In the genomic region with DNA sequence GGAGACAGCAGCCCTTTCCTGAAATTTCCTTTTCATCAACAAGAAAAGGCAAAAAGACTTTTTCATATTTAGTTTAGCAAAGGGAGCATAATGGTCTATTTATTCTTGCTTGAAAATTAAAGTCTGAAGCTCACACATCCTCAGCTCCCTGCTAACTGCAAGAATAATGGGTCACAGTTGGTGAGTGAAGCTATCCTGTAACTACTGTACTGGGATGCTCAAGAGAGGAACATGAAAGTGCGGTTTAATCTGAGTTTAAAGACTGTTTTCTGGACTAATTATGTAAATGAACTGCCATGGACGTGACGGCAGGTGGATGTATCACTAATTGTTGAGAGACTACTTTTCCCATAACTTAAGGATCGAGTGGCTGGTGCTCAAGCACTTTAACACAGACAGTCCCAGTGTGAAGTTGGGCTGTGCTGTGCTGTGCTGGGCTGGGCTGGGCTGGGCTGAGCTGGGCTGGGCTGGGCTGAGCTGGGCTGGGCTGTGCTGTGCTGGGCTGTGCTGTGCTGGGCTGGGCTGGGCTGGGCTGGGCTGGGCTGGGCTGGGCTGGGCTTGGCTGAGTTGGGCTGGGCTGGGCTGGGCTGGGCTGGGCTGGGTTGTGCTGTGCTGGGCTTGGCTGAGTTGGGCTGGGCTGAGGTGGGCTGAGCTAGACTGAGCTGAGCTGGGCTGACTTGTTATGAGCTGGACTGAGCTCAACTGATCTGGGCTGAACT, we compare ENCODE assay signal across 8 mouse cellular contexts.
DNase-seq lines count a peak whose midpoint lies in the region; ATAC-seq lines count a peak whose summit lies in the region.

No protein-coding gene starts in this region.

- peaks cover 16% of the 10 kb centered on the region for H3K4me1 ChIP-seq in megakaryocyte, embryonic 14.5 days
- no peaks in the 10 kb centered on the region for H3K4me1 ChIP-seq in forebrain, embryonic 16.5 days (replicated peaks; ENCODE audit: control insufficient read depth, insufficient read depth, low read length)
- H3K4me1 ChIP-seq in liver, embryonic 13.5 days (replicated peaks) = peaks cover 30% of the 10 kb centered on the region

- no peak for ATAC-seq in megakaryocyte, adult 5-6 weeks (ENCODE audit: poor library complexity, severe bottlenecking)
- ATAC-seq in forebrain, embryonic 16.5 days = peak; percentile 75
- peak; percentile 98 for ATAC-seq in liver, embryonic 13.5 days (ENCODE audit: low read depth)

- H3K4me2 ChIP-seq in forebrain, embryonic 16.5 days (ENCODE audit: low read length) = no peak overlapping the region
- 0 out of 2 replicates have a peak overlapping the region, but pooled peaks have one; percentile 17 for H3K4me2 ChIP-seq in liver, embryonic 13.5 days

- no peak for DNase-seq in liver, embryonic 13.5 days
- no peak for DNase-seq in left cerebral cortex, adult 9 months (ENCODE audit: low spot score in 2 of 2)
- DNase-seq in thymus, postnatal 14 days = no peak
- no peak for DNase-seq in frontal cortex, postnatal 14 days (ENCODE audit: low spot score in 2 of 2)
- no peak for DNase-seq in thymus, postnatal 25 days

- no peak overlapping the region for H3K27ac ChIP-seq in forebrain, embryonic 16.5 days (ENCODE audit: low read length)
- H3K27ac ChIP-seq in liver, embryonic 13.5 days = no peak overlapping the region

- no peaks in the 10 kb centered on the region for H3K36me3 ChIP-seq in megakaryocyte, embryonic 14.5 days (replicated peaks; ENCODE audit: low read length)
- no peaks in the 10 kb centered on the region for H3K36me3 ChIP-seq in forebrain, embryonic 16.5 days (ENCODE audit: control insufficient read depth, insufficient read depth)
- no peaks in the 10 kb centered on the region for H3K36me3 ChIP-seq in liver, embryonic 13.5 days

- H3K9ac ChIP-seq in forebrain, embryonic 16.5 days (replicated peaks; ENCODE audit: low read depth, low read length) = no peak overlapping the region
- H3K9ac ChIP-seq in liver, embryonic 13.5 days = no peak overlapping the region

- peaks cover 9% of the 10 kb centered on the region for H3K27me3 ChIP-seq in megakaryocyte, embryonic 14.5 days (replicated peaks)
- H3K27me3 ChIP-seq in forebrain, embryonic 16.5 days (replicated peaks; ENCODE audit: control insufficient read depth, insufficient read depth, low read length) = no peaks in the 10 kb centered on the region
- H3K27me3 ChIP-seq in liver, embryonic 13.5 days = no peaks in the 10 kb centered on the region

- 21% methylated on average over 4 of the region's 4 CpGs for WGBS in forebrain, embryonic 16.5 days
- 49% methylated on average over 4 of the region's 4 CpGs for WGBS in liver, embryonic 13.5 days (ENCODE audit: insufficient replicate concordance)

- H3K9me3 ChIP-seq in megakaryocyte, embryonic 14.5 days = no peaks in the 10 kb centered on the region
- no peaks in the 10 kb centered on the region for H3K9me3 ChIP-seq in forebrain, embryonic 16.5 days (ENCODE audit: control insufficient read depth, low read length)
- H3K9me3 ChIP-seq in liver, embryonic 13.5 days (replicated peaks) = no peaks in the 10 kb centered on the region

- peak overlapping the region; percentile 16 for H3K4me3 ChIP-seq in megakaryocyte, embryonic 14.5 days (replicated peaks)
- H3K4me3 ChIP-seq in forebrain, embryonic 16.5 days (replicated peaks; ENCODE audit: low read length) = no peak overlapping the region
- H3K4me3 ChIP-seq in liver, embryonic 13.5 days (replicated peaks) = no peak overlapping the region
